Mouse (Mus musculus) inflammation-experienced regulatory T-cells, adult 6 months (primary cell): ENCODE measurements at regions not wholly inside any gene's neighbourhood (a gene's known extent, or its start where the extent isn't known, plus 50 kb on each side); places are given as distances from the start of the nearest gene placed in this dataset.

Source experiments
- ATAC-seq: one replicate; pipeline ENCODE4 v1.8.0; 2017

DNA sequence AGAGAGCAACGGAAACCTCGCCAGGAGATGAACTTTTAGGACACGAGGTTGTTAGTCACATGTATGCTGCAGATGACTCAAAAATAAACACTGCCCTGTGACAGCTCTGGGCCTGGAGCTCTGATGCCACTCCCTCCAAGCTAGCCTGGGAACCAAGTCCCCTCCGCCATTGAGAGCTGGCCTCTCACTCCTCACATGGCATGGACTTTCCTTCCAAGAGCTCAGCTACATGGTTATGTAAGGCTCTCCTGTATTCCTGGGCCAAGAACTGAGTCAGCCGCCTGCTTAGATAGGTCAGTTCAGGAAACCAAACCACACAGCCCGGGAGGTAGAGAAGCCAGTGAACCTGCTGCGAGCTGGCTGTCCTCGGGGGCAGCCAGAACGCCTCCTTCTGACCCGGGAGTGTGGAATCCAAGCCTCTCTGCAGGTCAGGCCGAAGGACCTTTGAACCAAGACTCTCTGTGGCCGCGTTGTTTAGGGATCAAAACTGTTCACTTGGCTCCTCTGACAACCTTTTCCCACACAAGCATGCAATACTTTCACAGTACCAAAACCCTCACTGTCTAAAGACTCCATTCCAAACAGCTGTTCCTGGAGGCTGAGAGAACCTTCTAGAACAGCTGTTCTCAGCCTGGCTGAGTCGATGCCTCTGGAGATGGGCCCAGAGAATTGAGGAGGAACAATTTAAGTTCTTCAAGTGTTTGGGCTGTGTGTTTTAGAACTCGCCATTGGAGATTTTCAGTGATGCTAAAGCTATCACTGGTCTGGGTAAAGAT, 422.8 kb upstream of the Jarid2 start:
- no peak for ATAC-seq

DNA sequence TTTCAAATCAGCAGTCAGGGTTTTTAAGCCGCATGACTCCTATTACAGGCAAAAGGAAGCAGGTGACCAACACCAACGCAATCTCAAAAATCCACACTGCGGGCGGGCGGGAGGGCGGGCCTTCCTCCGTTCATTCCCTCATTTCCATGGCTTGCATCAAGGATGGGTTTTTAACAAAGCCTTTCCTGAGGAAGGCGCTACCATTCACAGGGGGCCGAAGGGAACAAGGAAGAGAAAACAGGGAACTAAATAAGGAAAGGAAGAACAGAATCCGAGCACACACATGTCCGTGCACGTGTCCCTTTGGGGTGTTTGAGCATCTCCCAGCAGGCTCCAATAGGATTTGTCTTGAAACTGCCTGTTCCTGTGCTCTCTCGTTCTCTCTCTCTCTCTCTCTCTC, 421.0 kb upstream of the Jarid2 start:
- ATAC-seq, result no peak

GRCm38 (mm10) chr13:44312237-44312636, 417.0 kb upstream of the Jarid2 start:
- no peak for ATAC-seq

- ATAC-seq, result no peak
These were observed 412.4 kb upstream of the Jarid2 start for GRCm38 (mm10) chr13:44316747-44317446.

- ATAC-seq, result no peak
These were observed 411.7 kb upstream of the Jarid2 start for GRCm38 (mm10) chr13:44317596-44317995.

- ATAC-seq, result no peak
These were observed 410.2 kb upstream of the Jarid2 start for GRCm38 (mm10) chr13:44319101-44319500.

GRCm38 (mm10) chr13:44319511-44319910, 409.8 kb upstream of the Jarid2 start:
- ATAC-seq, result no peak

GRCm38 (mm10) chr13:44320311-44320710, 409.0 kb upstream of the Jarid2 start:
- ATAC-seq, result no peak

- ATAC-seq, result peak; percentile 79
These were observed 408.2 kb upstream of the Jarid2 start for GRCm38 (mm10) chr13:44321009-44321596.

GRCm38 (mm10) chr13:44328416-44328815, 400.9 kb upstream of the Jarid2 start:
- ATAC-seq, result no peak

DNA sequence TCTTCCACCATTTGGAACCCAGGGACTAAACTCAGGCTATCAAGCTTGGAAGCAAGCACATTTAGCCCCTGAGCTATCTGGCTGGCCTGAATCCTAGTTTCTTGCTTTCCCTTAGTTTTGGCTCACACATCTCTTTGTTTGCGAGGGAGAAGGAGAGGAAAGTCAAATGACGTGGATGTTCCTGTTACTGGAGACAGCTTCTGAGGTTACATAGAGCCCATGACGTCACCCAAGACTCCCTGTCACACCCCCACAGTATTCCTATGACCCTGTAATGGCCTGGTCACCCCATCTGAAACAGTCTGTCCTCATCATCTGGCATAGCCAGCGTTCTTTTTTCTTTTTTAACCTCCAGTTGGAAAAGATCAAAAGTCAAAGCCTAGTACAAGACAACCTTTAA, 400.1 kb upstream of the Jarid2 start:
- no peak for ATAC-seq

DNA sequence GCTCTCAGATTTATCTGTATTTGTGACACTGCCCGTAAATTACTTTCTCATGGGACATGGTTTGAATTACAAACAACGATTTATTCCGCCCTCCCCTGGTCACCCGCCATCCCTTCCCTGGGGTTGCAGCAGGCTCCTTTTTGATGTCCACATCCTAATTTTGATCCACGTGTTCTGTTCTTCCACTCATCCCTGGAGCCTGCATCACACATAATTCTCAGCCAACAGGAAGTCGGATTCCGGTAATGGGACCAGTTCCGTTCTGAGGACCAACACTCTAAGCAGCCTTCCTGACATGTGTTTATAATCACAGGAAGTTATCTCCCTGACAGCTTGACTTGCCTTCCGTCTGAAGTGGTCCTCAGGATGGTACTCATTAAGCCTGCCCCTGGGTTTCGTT, 399.6 kb upstream of the Jarid2 start:
- ATAC-seq, result no peak

- ATAC-seq, result no peak
These were observed 396.5 kb upstream of the Jarid2 start for GRCm38 (mm10) chr13:44332716-44333240.

DNA sequence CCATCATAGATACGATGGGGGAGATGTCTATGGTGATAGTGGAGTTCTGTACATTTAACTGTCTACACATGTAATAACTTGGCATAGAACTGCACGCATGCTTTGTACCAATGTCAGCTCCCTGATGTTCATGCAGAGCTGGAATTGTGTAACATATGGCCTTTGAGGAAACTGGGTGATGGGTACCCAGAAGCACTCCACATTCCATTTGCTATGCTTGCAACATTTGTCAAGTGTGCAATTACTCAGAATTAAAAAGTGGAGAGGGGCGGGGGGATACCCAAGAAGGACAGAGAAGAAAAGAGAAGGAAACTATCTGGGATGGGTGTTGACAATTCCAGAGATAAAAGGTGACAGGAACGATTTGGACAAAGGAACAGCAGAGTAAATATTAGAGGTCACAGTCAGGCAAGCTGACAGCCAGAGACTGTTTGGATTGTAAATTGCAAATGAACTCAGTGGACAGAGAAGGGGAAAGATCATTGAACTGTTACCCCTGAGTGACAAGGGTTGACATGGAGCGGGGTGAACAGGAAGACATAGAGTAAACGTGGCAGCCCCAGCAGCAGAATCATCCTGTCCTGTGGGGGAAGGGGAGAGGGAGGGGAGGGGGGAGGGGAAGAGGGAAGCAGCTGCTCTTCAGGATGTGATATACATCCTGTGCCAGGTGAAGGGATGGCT, 390.1 kb upstream of the Jarid2 start:
- no peak for ATAC-seq

GRCm38 (mm10) chr13:44345094-44345493, 384.2 kb upstream of the Jarid2 start:
- ATAC-seq, result no peak

- ATAC-seq, result no peak
These were observed 382.6 kb upstream of the Jarid2 start for GRCm38 (mm10) chr13:44346636-44347035.

DNA sequence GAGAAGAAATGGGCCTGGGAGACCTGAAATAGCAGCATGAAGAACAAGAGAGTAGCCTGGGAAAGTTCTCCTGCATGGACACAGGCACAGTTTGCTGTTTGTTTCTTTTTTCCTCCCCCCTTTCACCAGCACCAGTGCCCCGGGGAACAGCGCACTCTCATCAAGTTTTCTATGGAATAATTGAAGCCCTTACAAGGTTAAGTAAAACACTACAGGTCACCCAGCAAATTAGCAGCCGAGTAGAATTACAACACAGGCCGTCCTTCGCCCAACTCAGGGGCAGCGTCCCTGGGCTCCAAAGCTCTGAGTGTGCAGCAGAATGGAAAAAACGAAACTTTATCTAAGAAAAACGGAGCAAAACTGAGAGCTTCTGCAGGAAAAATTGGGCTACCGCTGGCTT, 381.6 kb upstream of the Jarid2 start:
- no peak for ATAC-seq

DNA sequence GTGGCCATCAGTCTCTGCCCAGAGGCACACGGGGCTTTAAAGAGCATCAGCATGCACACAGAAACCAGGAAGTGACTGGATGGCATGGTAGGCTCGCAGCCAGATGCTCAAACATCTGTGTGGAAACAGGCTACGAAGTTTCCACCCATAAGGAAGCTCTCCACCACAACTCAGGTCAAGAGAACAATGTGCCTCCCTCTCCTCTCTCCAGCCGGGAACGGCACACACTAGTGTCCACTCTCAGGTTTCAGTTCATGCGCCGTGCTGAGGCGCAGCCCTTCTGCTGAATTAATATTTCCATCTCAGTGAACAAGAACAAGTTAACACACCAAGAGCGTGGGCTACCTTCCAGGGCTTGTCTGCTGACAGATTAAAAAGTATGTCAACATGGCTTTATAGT, 375.4 kb upstream of the Jarid2 start:
- ATAC-seq, result no peak

DNA sequence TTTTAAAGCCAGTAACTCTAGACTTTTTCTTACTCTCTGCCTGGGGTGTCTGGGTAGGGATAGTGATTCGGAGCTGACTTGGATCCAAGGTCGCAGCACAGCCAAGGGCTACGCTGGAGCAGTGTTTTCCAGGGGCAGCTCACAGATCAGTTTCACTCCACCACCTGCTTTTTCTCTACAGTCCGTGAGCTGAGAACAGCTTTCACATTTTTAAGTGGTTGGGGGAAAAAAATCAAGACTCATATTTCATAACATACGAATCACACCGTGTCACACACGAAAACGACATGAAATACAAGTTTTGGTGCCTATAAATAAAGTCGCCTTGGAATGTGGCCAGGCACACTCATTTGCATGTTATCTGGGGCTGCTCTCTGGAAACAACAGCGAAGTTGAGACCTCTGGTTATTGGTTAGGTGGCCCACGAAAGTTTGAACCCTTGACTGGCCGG, 373.5 kb upstream of the Jarid2 start:
- no peak for ATAC-seq

DNA sequence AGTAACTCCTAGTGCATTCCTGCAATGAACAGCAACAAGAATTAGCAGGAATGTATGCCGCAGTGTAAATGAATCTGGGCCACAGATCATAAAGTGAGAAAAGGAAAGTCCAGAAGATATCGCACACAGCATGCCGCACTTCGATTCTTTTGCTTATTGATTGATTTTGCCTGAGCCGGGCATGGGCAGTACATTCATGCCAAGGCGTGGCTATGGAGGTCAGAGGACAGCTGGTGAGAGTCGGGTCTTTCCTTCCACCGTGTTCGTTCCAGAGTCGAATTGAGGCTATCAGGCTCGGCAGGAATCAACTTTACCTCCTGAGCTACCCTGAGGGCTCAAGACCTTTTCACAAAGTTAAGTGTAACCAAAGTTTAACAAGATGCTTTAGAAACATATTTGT, 372.3 kb upstream of the Jarid2 start:
- no peak for ATAC-seq

DNA sequence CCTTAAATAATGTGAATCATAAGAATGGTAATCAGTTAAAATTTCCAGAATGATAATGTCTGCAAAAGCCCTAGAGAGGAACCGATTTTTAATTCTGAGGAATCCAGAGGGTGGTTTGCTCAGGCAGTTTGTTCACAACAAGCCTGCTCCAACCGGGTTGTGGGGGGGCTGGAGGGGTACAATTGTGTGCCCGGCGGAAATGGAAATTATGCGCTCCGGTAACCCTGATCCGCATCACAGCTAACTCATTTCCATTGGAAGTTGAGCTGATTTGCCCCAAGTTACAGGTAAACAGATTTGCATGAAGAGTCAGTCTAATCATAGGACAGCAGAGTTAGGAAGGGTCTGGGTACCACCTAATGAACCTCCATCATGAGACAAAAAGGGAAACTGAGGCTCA, 369.9 kb upstream of the Jarid2 start:
- no peak for ATAC-seq

DNA sequence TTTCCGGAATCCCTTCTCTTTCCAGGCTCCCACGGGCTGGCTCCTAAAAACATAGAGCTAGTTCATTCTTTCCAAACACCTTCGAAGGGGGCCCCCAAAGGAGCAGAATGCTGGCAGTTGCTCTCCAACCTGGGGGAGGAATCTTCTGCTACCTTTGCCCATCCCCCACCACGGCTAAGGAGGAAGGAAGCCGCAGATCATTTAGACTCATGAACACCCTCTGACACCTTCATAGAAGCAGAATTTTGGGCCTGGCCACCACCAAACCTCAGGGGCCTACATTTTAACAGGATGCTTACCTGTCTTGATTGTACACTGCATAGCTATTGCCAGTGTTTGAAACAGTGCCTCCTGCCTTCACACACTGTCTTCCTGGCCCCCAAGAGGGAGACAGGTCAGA, 369.3 kb upstream of the Jarid2 start:
- no peak for ATAC-seq

DNA sequence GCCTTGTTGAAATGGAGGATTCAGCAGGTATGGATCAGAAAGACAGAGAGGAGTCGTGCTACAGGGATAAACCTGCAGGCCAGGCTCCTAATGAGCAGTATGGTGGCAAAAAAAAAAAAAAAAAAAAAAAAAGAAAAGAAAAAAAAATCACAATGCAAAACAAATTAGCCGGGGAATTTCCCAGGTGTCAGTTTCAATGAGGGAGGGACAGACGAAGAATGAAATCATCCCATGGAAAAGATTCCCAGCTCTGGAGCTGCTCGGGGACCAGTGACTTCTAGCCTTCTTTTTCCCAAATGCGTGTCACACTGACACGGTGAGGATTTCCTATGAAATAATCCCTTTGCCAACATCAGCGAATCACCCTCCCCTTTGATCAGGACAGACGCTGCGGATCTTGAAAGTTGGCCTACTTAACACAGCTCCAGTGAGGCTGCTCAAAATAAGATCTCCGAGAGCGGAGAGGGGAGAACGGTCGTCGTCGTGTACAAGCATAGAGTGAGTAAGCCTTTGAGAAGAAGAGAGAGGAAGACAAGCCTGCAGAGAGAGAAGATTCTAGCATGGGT, 368.5 kb upstream of the Jarid2 start:
- no peak for ATAC-seq
